ENCODE assay signal across 9 mouse cellular contexts in the genomic region with DNA sequence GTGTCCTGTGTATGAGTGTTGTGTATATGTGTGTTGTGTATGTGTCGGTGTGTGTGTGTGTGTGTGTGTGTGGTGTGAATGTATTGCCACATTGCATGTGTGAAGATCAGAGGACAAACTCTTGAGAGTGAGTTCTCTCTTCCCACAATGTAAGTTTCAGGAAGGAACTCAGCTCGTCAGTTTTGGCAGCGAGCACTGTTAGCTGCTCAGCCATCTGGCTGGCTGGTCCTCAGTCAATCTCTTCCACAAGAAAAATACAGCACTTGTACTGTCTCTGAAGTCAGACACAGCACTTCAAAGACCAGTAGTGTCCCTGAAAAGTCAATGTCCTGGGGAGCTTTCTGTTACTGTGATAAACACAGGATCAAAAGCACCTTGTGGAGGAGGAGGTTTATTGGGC.
DNase-seq lines count a peak whose midpoint lies in the region; ATAC-seq lines count a peak whose summit lies in the region.
"Had no signal": no experiment of that assay in that cellular context is flagged by ENCODE, and none has a peak within 500 bp of the region (broad histone marks: within the 10 kb centered on the region; RNA-seq: fewer than 3 reads in every experiment).

No protein-coding gene starts in this region.

- H3K4me1 ChIP-seq in midbrain, embryonic 14.5 days (ENCODE audit: control insufficient read depth, insufficient read depth, low read length) = peaks cover 12% of the 10 kb centered on the region
- peaks cover 10% of the 10 kb centered on the region for H3K4me1 ChIP-seq in midbrain, embryonic 15.5 days
- peaks cover 12% of the 10 kb centered on the region for H3K4me1 ChIP-seq in hindbrain, embryonic 12.5 days

- no peak overlapping the region for H3K9ac ChIP-seq in midbrain, embryonic 14.5 days (replicated peaks; ENCODE audit: low read length)
- H3K9ac ChIP-seq in midbrain, embryonic 15.5 days = no peak overlapping the region
- H3K9ac ChIP-seq in hindbrain, embryonic 12.5 days = no peak overlapping the region
- H3K9ac ChIP-seq: liver, embryonic 13.5 days had no signal

- no peaks in the 10 kb centered on the region for H3K9me3 ChIP-seq in midbrain, embryonic 14.5 days (ENCODE audit: control insufficient read depth, low read length)
- H3K9me3 ChIP-seq in midbrain, embryonic 15.5 days = no peaks in the 10 kb centered on the region
- no peaks in the 10 kb centered on the region for H3K9me3 ChIP-seq in hindbrain, embryonic 12.5 days (replicated peaks)
- H3K9me3 ChIP-seq: liver, embryonic 13.5 days had no signal

- ATAC-seq in midbrain, embryonic 14.5 days (ENCODE audit: low FRiP score, low TSS enrichment) = no peak
- ATAC-seq in midbrain, embryonic 15.5 days (replicated peaks) = no peak
- no peak for ATAC-seq in hindbrain, embryonic 12.5 days (ENCODE audit: low FRiP score)
- no peak for ATAC-seq in activated CD4-positive, CD25-positive, alpha-beta regulatory T cell, adult 4 months

- 71% methylated on average over 3 of the region's 3 CpGs for WGBS in midbrain, embryonic 14.5 days
- 67% methylated on average over 3 of the region's 3 CpGs for WGBS in midbrain, embryonic 15.5 days
- 60% methylated on average over 3 of the region's 3 CpGs for WGBS in hindbrain, embryonic 12.5 days

- no peak overlapping the region for H3K4me2 ChIP-seq in midbrain, embryonic 14.5 days (ENCODE audit: low read length)
- no peak overlapping the region for H3K4me2 ChIP-seq in midbrain, embryonic 15.5 days
- H3K4me2 ChIP-seq in hindbrain, embryonic 12.5 days (replicated peaks) = no peak overlapping the region
- H3K4me2 ChIP-seq: liver, embryonic 13.5 days had no signal

- no peaks in the 10 kb centered on the region for H3K27me3 ChIP-seq in midbrain, embryonic 14.5 days (ENCODE audit: control insufficient read depth, insufficient read depth, low read length)
- H3K27me3 ChIP-seq in midbrain, embryonic 15.5 days (replicated peaks) = no peaks in the 10 kb centered on the region
- no peaks in the 10 kb centered on the region for H3K27me3 ChIP-seq in hindbrain, embryonic 12.5 days
- H3K27me3 ChIP-seq: liver, embryonic 13.5 days had no signal

- H3K27ac ChIP-seq in midbrain, embryonic 14.5 days (replicated peaks; ENCODE audit: low read depth, low read length) = no peak overlapping the region
- H3K27ac ChIP-seq in midbrain, embryonic 15.5 days = no peak overlapping the region
- H3K27ac ChIP-seq in hindbrain, embryonic 12.5 days = no peak overlapping the region
- H3K27ac ChIP-seq: liver, embryonic 13.5 days had no signal

- no peaks in the 10 kb centered on the region for H3K36me3 ChIP-seq in midbrain, embryonic 14.5 days (ENCODE audit: control insufficient read depth, insufficient read depth, low read length)
- H3K36me3 ChIP-seq in midbrain, embryonic 15.5 days (replicated peaks) = no peaks in the 10 kb centered on the region
- H3K36me3 ChIP-seq in hindbrain, embryonic 12.5 days = no peaks in the 10 kb centered on the region
- H3K36me3 ChIP-seq: liver, embryonic 13.5 days had no signal

- no peak overlapping the region for H3K4me3 ChIP-seq in midbrain, embryonic 14.5 days (replicated peaks; ENCODE audit: low read depth, low read length)
- no peak overlapping the region for H3K4me3 ChIP-seq in midbrain, embryonic 15.5 days
- no peak overlapping the region for H3K4me3 ChIP-seq in hindbrain, embryonic 12.5 days
- H3K4me3 ChIP-seq: liver, embryonic 13.5 days had no signal

- DNase-seq in cerebellum, postnatal 10 days = peak; percentile 76 to 78
- DNase-seq in cerebellum, adult 9-11 months = no peak
- peak; percentile 38 for DNase-seq in midbrain, embryonic 14.5 days
- peak; percentile 34 to 43 for DNase-seq in layer of hippocampus, postnatal 10 days (ENCODE audit: low spot score in 2 of 2)
- DNase-seq in skeletal muscle tissue, adult 2 months (ENCODE audit: low read depth, low spot score) = peak; percentile 25
- DNase-seq: liver, embryonic 13.5 days had no signal
